Mouse (Mus musculus): ENCODE data around the gene Spaca3.

The Spaca3 gene

GRCm38 (mm10) chr11:80872509-80873474 lies 14.6 kb downstream of the Spaca3 start:
- no peak for DNase-seq (ENCODE audit: low spot score)

GRCm38 (mm10) chr11:80877131-80877651 lies 19.0 kb downstream of the Spaca3 start:
- peak; percentile 44 for DNase-seq (ENCODE audit: low spot score)

- no peak for DNase-seq (ENCODE audit: low spot score)
These were observed 19.9 kb downstream of the Spaca3 start for GRCm38 (mm10) chr11:80878026-80878425.

- DNase-seq (ENCODE audit: low spot score), result no peak
These were observed 24.2 kb downstream of the Spaca3 start for GRCm38 (mm10) chr11:80882229-80882810.

GRCm38 (mm10) chr11:80884521-80885231 lies 26.5 kb downstream of the Spaca3 start:
- no peak for DNase-seq (ENCODE audit: low spot score)

- no peak for DNase-seq (ENCODE audit: low spot score)
These were observed 28.2 kb downstream of the Spaca3 start for GRCm38 (mm10) chr11:80886365-80886764.

GRCm38 (mm10) chr11:80887021-80887420 lies 28.9 kb downstream of the Spaca3 start:
- DNase-seq (ENCODE audit: low spot score), result no peak

- DNase-seq (ENCODE audit: low spot score), result no peak
These were observed 31.3 kb downstream of the Spaca3 start for GRCm38 (mm10) chr11:80889336-80890063.

GRCm38 (mm10) chr11:80895853-80896252 lies 37.7 kb downstream of the Spaca3 start:
- no peak for DNase-seq (ENCODE audit: low spot score)

GRCm38 (mm10) chr11:80900555-80900954 lies 42.4 kb downstream of the Spaca3 start:
- no peak for DNase-seq (ENCODE audit: low spot score)

- DNase-seq (ENCODE audit: low spot score), result no peak
These were observed 44.5 kb downstream of the Spaca3 start for GRCm38 (mm10) chr11:80902664-80903063.

- no peak for DNase-seq (ENCODE audit: low spot score)
These were observed 45.3 kb downstream of the Spaca3 start for GRCm38 (mm10) chr11:80903426-80903825.

GRCm38 (mm10) chr11:80904559-80904958 lies 46.4 kb downstream of the Spaca3 start:
- DNase-seq (ENCODE audit: low spot score), result no peak

GRCm38 (mm10) chr11:80906456-80906855 lies 48.3 kb downstream of the Spaca3 start:
- no peak for DNase-seq (ENCODE audit: low spot score)

- peak; percentile 31 for DNase-seq (ENCODE audit: low spot score)
These were observed 49.7 kb downstream of the Spaca3 start for GRCm38 (mm10) chr11:80907820-80908219.

GRCm38 (mm10) chr11:80912721-80913120 lies 54.6 kb downstream of the Spaca3 start:
- peak; percentile 19 for DNase-seq (ENCODE audit: low spot score)

- DNase-seq (ENCODE audit: low spot score), result no peak
These were observed 55.4 kb downstream of the Spaca3 start for GRCm38 (mm10) chr11:80913408-80914024.

Data from left cerebral cortex, adult 11 months (tissue).